Mouse (Mus musculus) ZHBTc4 (cell line): ENCODE data around the gene Zbtb7a.

ENCODE experiments used
- DNase-seq: peaks from one replicate; pipeline ENCODE4 v3.0.0-alpha.2; 2011; ENCODE audit warnings: low read depth, low spot score

Gene Zbtb7a

GRCm38 (mm10) chr10:81138821-81139528, 4.0 kb downstream of the Zbtb7a start:
- no peak for DNase-seq

DNA sequence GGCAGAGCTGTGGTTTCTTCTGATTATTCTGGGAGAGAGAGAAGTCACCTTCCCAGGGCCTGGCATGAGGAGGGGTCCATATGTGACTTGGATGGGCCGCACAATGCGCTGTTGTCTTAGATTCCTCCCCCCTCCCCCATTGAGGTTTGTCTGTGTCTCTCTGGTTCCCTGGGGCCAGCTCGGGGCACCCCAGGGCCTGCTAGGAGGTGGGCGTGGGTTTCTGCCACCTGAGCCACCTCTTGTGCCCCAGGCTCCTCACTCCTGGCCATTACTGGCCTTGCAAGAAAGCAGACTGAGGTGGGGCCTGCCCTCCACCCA, 4.5 kb downstream of the Zbtb7a start:
- DNase-seq, result no peak

GRCm38 (mm10) chr10:81140005-81140404, 5.0 kb downstream of the Zbtb7a start:
- DNase-seq, result no peak

GRCm38 (mm10) chr10:81140717-81141454, 5.9 kb downstream of the Zbtb7a start:
- DNase-seq, result peak; percentile 58

DNA sequence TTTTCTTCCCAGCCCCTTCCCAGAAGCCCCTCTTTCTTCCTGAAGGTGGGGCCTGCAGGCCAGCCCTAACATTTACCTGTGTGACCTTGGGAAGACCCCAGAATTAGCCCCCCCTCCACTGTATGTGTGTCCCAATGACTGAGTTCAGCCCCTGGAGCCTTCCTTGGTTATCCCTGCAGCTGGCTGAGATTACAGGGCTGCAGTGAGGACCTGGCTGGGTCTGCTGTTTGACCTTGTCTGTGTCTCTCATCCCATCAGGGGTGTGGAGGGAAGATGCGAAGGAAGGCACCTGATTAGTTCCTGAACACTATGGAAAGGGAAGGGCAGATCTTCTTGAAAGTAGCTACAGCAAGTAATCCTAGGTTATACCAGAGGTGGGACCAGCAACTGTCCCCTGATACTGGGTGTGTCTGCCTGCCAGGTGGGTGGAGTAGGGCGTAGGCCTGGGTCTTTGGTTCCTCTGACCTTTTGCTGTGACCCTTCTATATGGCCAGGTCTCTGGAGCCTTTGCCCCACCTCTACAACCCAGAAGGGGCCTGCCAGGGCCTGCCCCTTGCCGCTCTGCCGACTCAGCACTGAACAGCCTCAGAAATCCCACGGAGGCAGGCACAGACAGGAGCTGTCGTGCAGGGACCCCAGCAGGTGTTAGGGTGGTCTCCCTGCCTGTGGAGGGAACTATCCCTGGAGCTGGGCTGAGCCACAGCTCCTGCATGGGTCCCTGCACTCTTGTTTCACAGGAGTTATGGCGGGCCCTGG, 6.6 kb downstream of the Zbtb7a start:
- DNase-seq, result peak; percentile 81

DNA sequence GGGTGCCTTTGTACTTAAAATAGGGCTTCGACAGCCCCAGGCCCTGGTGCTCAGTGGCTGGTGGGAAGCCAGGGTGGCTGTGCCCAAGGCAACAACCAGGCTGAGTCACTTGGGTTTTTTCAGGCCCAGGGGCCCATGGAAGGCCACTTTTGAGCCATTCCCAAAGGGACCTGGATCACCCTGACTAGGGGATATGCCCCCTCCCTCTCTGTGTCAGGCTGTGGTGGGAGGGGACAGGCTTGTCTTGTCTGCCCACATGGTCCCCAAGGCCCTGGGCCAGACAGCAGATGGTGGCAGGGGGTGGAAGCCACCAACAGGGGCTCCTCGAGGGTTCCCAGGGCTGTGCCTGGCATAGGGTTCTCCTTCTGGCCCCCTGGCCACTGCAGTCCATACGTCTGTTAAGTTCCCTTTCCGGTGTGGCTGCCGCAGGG, 7.5 kb downstream of the Zbtb7a start:
- no peak for DNase-seq

- no peak for DNase-seq
These were observed 8.2 kb downstream of the Zbtb7a start for GRCm38 (mm10) chr10:81143157-81143633.

DNA sequence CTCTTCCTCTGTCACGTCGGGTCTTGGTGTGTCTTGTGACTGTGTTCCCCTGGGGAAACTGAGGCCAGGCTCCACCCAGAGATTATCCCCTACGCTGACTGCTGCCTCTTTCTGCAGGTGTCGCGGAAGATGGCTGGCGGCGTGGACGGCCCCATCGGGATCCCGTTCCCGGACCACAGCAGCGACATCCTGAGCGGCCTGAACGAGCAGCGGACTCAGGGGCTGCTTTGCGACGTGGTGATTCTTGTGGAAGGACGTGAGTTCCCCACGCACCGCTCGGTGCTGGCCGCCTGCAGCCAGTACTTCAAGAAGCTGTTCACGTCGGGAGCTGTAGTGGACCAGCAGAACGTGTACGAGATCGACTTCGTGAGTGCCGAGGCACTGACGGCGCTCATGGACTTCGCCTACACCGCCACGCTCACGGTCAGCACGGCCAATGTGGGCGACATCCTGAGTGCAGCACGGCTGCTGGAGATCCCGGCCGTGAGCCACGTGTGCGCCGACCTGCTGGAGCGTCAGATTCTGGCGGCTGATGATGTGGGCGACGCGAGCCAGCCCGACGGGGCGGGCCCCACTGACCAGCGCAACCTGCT, 8.9 kb downstream of the Zbtb7a start:
- DNase-seq, result no peak

DNA sequence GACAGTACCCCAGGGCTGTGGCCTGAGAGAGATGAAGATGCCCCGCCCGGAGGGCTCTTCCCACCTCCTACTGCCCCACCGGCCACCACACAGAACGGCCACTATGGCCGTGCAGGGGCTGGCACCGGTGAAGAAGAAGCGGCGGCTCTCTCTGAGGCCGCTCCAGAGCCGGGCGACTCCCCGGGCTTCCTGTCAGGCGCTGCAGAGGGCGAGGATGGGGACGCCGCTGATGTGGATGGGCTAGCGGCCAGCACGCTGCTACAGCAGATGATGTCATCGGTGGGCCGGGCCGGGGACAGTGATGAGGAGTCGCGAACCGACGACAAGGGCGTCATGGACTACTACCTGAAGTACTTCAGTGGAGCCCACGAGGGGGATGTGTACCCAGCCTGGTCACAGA, 9.6 kb downstream of the Zbtb7a start:
- DNase-seq, result no peak

DNA sequence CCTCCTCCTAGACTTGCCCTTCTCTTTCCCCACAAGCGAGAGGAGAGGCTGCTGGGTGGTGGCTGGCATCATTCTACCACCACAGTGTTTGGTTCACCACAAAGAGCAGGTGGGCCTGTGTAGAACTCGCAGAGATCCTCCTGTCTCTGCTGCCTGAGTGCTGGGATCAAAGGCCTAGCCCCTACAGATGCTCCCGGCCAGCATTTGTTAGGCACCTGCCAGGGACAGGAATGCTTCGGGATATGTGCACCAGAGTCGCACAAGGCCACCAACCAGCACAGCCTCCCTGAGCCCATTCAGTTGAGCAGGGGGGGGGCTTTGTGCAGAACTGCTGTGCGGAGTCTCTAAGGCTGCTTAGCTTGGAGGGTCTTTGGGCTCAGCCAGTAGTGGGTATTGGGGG, 10.3 kb downstream of the Zbtb7a start:
- DNase-seq, result no peak

GRCm38 (mm10) chr10:81145778-81146177, 10.8 kb downstream of the Zbtb7a start:
- no peak for DNase-seq

DNA sequence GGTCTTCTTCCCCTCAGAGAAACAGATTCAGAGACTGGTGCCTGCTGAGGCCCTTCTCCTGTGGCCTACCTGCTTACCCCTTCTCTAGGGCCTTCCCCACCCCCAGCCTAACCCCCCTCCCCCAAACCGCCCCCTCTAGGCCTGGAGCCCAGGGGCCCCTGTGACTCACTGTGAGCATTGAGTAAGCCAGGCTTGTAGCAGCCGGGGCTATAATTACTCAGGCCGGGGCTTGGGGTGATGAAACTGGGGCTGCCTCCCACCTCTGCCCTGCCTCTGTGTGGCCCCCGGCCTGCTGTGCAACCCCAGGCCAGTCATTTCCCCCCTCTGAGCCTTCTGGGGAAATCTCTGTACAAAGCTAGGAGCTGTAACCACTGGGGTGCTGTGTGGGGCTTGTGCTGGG, 11.3 kb downstream of the Zbtb7a start:
- no peak for DNase-seq

DNA sequence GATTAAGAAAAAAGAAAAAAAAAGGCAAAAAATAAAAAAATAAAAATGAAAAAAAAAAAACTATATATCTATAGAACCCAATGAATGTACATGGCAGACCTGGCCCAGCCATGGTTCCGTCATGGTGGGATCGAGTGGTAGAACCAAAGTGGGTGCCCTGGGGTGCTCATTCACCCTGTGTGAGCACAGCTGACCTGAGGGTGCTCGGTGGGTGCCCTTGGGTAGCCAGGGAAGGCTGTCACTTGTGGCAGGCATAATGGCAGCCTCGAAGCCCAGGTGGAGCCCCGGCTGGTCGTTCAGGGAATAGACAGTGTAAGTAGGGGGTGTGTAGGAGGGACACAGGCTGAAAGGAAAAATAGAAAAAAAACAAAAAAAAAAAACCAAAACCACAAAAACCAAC, 16.2 kb downstream of the Zbtb7a start:
- no peak for DNase-seq

DNA sequence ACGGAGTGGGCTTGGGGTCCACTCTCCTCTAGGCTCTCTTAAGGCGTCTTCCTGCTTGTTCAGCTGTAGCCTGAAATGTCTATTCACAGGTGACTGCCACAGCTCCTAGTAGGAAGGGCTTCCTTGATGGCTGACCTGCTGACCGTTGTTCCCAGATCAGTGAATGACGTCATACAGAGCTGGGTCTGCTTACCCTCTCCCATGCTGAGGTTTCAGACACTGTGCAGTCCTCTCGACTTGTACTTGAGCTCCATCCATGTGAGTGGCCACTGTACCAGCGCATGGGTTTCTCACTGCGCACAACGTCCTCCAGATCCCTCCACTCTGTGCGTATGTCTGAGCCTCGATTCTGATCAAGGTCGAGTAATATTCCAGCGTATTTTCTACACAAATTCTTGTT, 17.6 kb downstream of the Zbtb7a start:
- DNase-seq, result no peak

- peak; percentile 65 for DNase-seq
These were observed 19.3 kb downstream of the Zbtb7a start for GRCm38 (mm10) chr10:81154313-81154712.

GRCm38 (mm10) chr10:81154736-81155135, 19.7 kb downstream of the Zbtb7a start:
- no peak for DNase-seq

GRCm38 (mm10) chr10:81161602-81162317, 26.7 kb downstream of the Zbtb7a start:
- DNase-seq, result peak; percentile 64

GRCm38 (mm10) chr10:81162318-81162652, 27.3 kb downstream of the Zbtb7a start:
- peak; percentile 66 for DNase-seq

DNA sequence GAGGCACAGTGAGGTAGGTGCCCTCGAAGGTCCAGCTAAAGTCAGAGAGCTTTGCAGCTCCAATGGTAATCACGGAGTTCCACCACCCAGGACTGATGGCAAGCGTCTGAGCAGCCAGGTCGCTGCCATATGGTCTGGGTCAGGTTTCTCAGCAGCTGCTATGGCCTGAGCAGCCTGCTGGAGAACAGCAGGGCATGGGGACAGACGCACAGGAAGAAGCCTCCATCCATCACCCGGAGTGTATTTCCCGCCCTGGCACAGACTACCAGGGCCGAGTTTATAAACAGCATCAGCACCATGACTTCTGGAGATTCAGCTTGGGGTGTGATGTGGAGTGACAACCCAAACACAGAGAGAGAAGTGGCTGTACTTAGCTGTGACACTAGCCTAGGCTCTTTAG, 30.1 kb downstream of the Zbtb7a start:
- DNase-seq, result no peak

DNA sequence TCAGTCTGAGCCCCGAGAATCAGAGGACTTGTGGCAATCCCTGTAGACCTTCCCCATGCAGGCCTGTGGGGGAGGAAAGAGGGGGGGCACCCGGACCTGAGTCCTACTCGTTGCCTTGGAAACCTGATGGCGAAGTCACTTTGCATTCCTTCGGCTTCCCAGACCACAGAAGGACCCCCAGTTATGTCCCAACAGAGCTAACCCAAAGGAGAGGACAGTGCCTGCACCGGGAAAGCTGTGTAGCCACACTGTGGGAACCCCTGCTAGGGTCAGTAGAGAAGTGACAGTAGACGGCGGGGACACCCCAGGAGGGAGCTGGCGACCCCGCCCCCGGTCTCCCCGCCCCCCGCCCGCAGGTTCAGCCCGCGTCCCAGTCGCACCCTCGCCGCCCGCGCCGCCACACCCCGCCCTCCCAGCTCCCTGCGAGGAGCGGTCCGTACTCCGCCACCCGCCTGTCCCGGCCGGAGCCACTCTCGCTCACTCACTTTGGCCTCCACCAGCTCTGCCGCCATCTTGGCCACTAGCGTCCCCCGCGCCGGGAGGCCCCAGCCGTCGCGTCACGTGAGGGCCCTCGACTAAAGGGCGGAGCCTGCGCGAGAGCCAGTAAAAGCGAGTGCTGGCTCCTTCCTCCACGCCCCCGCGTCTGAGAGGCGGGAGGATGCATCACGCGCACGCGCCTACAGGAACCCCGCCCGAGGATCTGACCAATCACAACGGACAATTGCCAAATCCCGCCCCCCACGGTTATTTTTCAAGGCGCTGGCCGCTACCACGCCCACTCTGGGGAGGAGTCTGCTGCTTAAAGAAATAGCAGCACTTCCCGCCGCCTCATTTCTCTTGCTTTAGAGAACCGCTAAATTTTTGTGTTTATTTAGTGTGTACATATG, 32.4 kb downstream of the Zbtb7a start, which contains the start of gene Pias4:
Pias4 (minus strand) TSS at position 724 of the 887 bp plus-strand sequence.
- peak; percentile 100 for DNase-seq

- no peak for DNase-seq
These were observed 33.0 kb downstream of the Zbtb7a start for GRCm38 (mm10) chr10:81168087-81168431.
